Mouse (Mus musculus) central nervous system, embryonic 11.5 days (tissue): ENCODE measurements around the gene Gpd2. TPM values are rescaled to one million over a fixed set of nuclear protein-coding genes. Genes with fewer than 3 reads are reported as not detected.

Experiments used
- polyA plus RNA-seq: library from polyadenylated mRNA; depleted of rRNA; stranded (reverse); fragments of >200 nt; gene quantifications from 2 replicates; pipeline ENCODE4 v1.2.3, GENCODE M21; 2012; rRNA removed

The Gpd2 gene
- 8.2 and 8.8 TPM in 2 replicates for polyA plus RNA-seq

DNA sequence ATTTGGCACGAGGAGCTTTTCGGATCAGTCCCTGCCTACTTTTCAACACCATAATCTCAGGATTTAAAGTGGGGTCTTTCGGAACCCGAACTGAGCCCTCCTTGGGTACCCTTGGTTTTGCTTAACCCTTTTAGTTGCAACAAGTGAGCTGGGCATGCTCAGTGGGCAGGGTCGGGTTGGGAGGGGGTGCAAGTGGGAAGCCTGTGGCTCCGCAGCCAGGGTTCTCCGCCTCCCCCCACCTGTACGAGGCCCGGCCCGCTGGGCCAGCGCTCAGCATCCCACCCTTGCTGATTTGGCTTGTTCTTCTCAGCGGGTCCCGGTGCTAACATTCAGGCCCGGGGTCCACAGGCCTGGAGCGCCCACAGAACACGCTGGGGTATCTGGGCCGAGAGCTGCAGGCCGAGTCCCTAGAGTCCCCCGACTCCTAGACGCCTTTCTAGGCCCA lies at the start of gene Gpd2:
Gpd2 (plus strand) TSS at position 161 of the 445 bp plus-strand sequence.

Other genes with a start within 250 kb of the Gpd2 start
- gene Nr4a2, start 113.6 kb upstream of the Gpd2 start, polyA plus RNA-seq, result 8.4 and 8.8 TPM in 2 replicates